Comparison of ENCODE assay signal across 21 mouse cellular contexts in the genomic region with DNA sequence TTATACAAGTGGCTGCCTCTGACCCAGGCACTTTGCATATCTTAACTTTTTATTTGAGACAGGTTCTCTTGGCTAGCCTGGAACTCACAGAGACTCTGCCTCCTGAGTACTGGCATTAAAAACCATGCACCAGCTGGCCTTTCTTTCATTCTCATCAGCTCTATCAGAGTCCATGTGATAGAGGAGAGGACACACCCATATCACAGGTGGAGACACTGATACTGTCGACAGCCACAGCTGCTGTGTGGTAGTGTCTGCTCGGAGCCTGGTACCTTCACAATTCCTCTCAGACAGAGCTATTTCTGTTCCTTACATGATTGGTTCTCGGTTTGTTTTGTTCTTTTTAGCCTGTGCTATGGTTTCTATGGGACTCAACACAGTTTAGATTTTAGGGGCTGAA.
DNase-seq lines count a peak whose midpoint lies in the region; ATAC-seq lines count a peak whose summit lies in the region.
"Had no signal": no experiment of that assay in that cellular context is flagged by ENCODE, and none has a peak within 500 bp of the region (broad histone marks: within the 10 kb centered on the region; RNA-seq: fewer than 3 reads in every experiment).

No protein-coding gene starts in this region.

- peak; percentile 67 for DNase-seq in heart, adult 11 months
- no peak for DNase-seq in heart, adult 9 months (ENCODE audit: low spot score in 2 of 2)
- DNase-seq in c-Kit-positive CD71-positive TER-119-negative erythroid progenitor cells, embryonic 14.5 days (ENCODE audit: low read depth), result peak; percentile 46
- DNase-seq in liver, embryonic 13.5 days, result peak; percentile 38
- peak; percentile 32 for DNase-seq in thymus, postnatal 14 days
- DNase-seq in adrenal gland, adult 18-20 months (ENCODE audit: low spot score in 2 of 2), result no peak
- DNase-seq: adrenal gland, postnatal 14 days; cerebellum, adult 9-11 months; kidney, adult 2 months; kidney, postnatal 14 days; layer of hippocampus, adult 9-11 months; lung, postnatal 10 days; right cerebral cortex, postnatal 4 days had no signal

- peak overlapping the region; percentile 38 for H3K4me2 ChIP-seq in liver, embryonic 13.5 days
- no peak overlapping the region for H3K4me2 ChIP-seq in intestine, embryonic 15.5 days (replicated peaks)
- H3K4me2 ChIP-seq: embryonic facial prominence, embryonic 13.5 days; limb, embryonic 15.5 days; midbrain, embryonic 11.5 days; neural tube, embryonic 13.5 days had no signal

- no peak overlapping the region for H3K4me3 ChIP-seq in liver, embryonic 13.5 days (replicated peaks)
- H3K4me3 ChIP-seq in intestine, embryonic 15.5 days (replicated peaks), result no peak overlapping the region
- H3K4me3 ChIP-seq: embryonic facial prominence, embryonic 13.5 days; limb, embryonic 15.5 days; neural tube, embryonic 13.5 days had no signal

- no peaks in the 10 kb centered on the region for H3K9me3 ChIP-seq in liver, embryonic 13.5 days (replicated peaks)
- H3K9me3 ChIP-seq in intestine, embryonic 15.5 days, result no peaks in the 10 kb centered on the region
- H3K9me3 ChIP-seq: embryonic facial prominence, embryonic 13.5 days; limb, embryonic 15.5 days; neural tube, embryonic 13.5 days had no signal

- H3K36me3 ChIP-seq in liver, embryonic 13.5 days, result peaks cover 30% of the 10 kb centered on the region
- peaks cover 5% of the 10 kb centered on the region; the same call in 1 of the 2 replicates for H3K36me3 ChIP-seq in intestine, embryonic 15.5 days

- peaks cover 23% of the 10 kb centered on the region for H3K4me1 ChIP-seq in liver, embryonic 13.5 days (replicated peaks)
- no peaks in the 10 kb centered on the region for H3K4me1 ChIP-seq in intestine, embryonic 15.5 days (replicated peaks)
- H3K4me1 ChIP-seq: limb, embryonic 15.5 days had no signal

- H3K27me3 ChIP-seq in liver, embryonic 13.5 days, result no peaks in the 10 kb centered on the region
- H3K27me3 ChIP-seq in intestine, embryonic 15.5 days (replicated peaks), result no peaks in the 10 kb centered on the region
- H3K27me3 ChIP-seq: CH12.LX; embryonic facial prominence, embryonic 13.5 days; limb, embryonic 15.5 days; neural tube, embryonic 13.5 days had no signal

- ATAC-seq in liver, embryonic 13.5 days (ENCODE audit: low read depth), result peak; percentile 98
- ATAC-seq in intestine, embryonic 15.5 days, result no peak
- ATAC-seq: forebrain, embryonic 14.5 days; hindbrain, postnatal 0 days had no signal

- peak overlapping the region; percentile 33; the same call in 1 of the 2 replicates for H3K9ac ChIP-seq in liver, embryonic 13.5 days
- H3K9ac ChIP-seq in intestine, embryonic 15.5 days, result no peak overlapping the region
- H3K9ac ChIP-seq: embryonic facial prominence, embryonic 13.5 days; limb, embryonic 15.5 days; neural tube, embryonic 13.5 days had no signal

- H3K27ac ChIP-seq in liver, embryonic 13.5 days, result peak overlapping the region; percentile 72
- H3K27ac ChIP-seq in intestine, embryonic 15.5 days, result no peak overlapping the region
- H3K27ac ChIP-seq: embryonic facial prominence, embryonic 13.5 days; hindbrain, postnatal 0 days; limb, embryonic 15.5 days; neural tube, embryonic 13.5 days had no signal

- 44% methylated on average over 3 of the region's 3 CpGs for WGBS in liver, embryonic 13.5 days (ENCODE audit: insufficient replicate concordance)
- WGBS in intestine, embryonic 15.5 days, result 76% methylated on average over 3 of the region's 3 CpGs

Comparison
In these comparisons a context has a peak if more than half of its experiments do, and no peak if none do; other contexts are left out.
1. DNase-seq: peak in heart, adult 11 months (single experiment), c-Kit-positive CD71-positive TER-119-negative erythroid progenitor cells, embryonic 14.5 days (single experiment), liver, embryonic 13.5 days (single experiment) and thymus, postnatal 14 days (single experiment); none in heart, adult 9 months (0 of 2) and adrenal gland, adult 18-20 months (0 of 2).